Mouse (Mus musculus) left cerebral cortex, adult 2 months (tissue): Measurements from ENCODE around the gene Nsun3. TPM values are rescaled to one million over a fixed set of nuclear protein-coding genes. Genes with fewer than 3 reads are reported as not detected.
"Not testable (repeated sequence)": the region's sequence is repeated elsewhere in the genome, so short reads cannot be mapped to it uniquely, and the experiment has no call there.

Experiments
- DNase-seq, 2 experiments: peaks; one replicate each; pipeline ENCODE4 v3.0.0; 2021 to 2022; ENCODE audit warnings: low spot score in 2 of 2, mixed read lengths in 1 of 2; ENCODE audit errors: extremely low spot score in 1 of 2
- H3K27ac ChIP-seq: fragments of 200-600 bp; 2 replicates; pipeline ENCODE4 v1.8.1; 2022
- H3K4me3 ChIP-seq: fragments of 200-600 bp; 2 replicates; pipeline ENCODE4 v1.8.1; 2022
- CTCF ChIP-seq: fragments of 200-600 bp; IDR thresholded peaks from 2 replicates; pipeline ENCODE4 v1.8.1; 2022; ENCODE audit warnings: antibody characterized with exemption, mild to moderate bottlenecking, moderate library complexity
- intact Hi-C: fragments of 180-260 bp; cut with DNase I; formaldehyde crosslinking; loops from one replicate; pipeline ENCODE4 v1.15.1; 2025
- microRNA-seq, 2 experiments: library from miRNA; unstranded; fragments of <30 nt; microRNA quantifications; one replicate each; pipeline ENCODE4 v1.2.0; 2021
- total RNA-seq, 2 experiments: library from RNA; stranded (reverse); gene quantifications; 2 replicates each; pipeline ENCODE4 v1.2.3; 2021

Nsun3 gene
- total RNA-seq, 2 experiments from 2014 or later = 8.2 to 12.7 TPM

GRCm38 (mm10) chr16:62730291-62730690, 56.3 kb downstream of the Nsun3 start:
- DNase-seq = no peak
- intact Hi-C loops = no loop called here
- no peak for TF ChIP-seq CTCF
- H3K4me3 ChIP-seq = no peak overlapping the region
- H3K27ac ChIP-seq = no peak overlapping the region

- Histone ChIP-seq H3K27ac (no peak overlapping the region), H3K4me3 (no peak overlapping the region)
- intact Hi-C loops = no loop called here
- no peak for DNase-seq
- no peak for TF ChIP-seq CTCF
Observed at GRCm38 (mm10) chr16:62729846-62730245, 56.8 kb downstream of the Nsun3 start.

- H3K27ac ChIP-seq, intact Hi-C loops, H3K4me3 ChIP-seq, DNase-seq: not testable (repeated sequence)
Observed at GRCm38 (mm10) chr16:62718255-62718654, 68.4 kb downstream of the Nsun3 start.

GRCm38 (mm10) chr16:62690436-62690835, 96.2 kb downstream of the Nsun3 start:
- TF ChIP-seq CTCF = no peak
- intact Hi-C loops = no loop called here
- DNase-seq = no peak
- Histone ChIP-seq H3K4me3 (no peak overlapping the region), H3K27ac (no peak overlapping the region)

- DNase-seq = no peak
- TF ChIP-seq CTCF = no peak
- Histone ChIP-seq H3K27ac (no peak overlapping the region), H3K4me3 (no peak overlapping the region)
- intact Hi-C loops = no loop called here
Observed at GRCm38 (mm10) chr16:62686073-62686472, 100.5 kb downstream of the Nsun3 start.

- H3K27ac ChIP-seq = no peak overlapping the region
- intact Hi-C loops = no loop called here
- no peak for DNase-seq
- H3K4me3 ChIP-seq = no peak overlapping the region
- no peak for TF ChIP-seq CTCF
Observed at GRCm38 (mm10) chr16:62685494-62685893, 101.1 kb downstream of the Nsun3 start.

Small RNA genes lying within 50 kb of the gene (microRNA-seq; reads per million reads assigned to microRNA genes)
- gene Gm25986 = 0 reads per million in 2 experiments

Other genes starting within 250 kb of the Nsun3 start
- not detected for gene Stx19, start 27.9 kb upstream of the Nsun3 start, total RNA-seq
- 10 to 100 TPM in 1 of 2 experiments, 1 to 10 TPM in 1; 10.0 to 12.5 TPM for gene Arl13b, start 60.2 kb upstream of the Nsun3 start, total RNA-seq
- 1 to 10 TPM; 8.7 to 9.4 TPM for gene Pros1, start 67.5 kb upstream of the Nsun3 start, total RNA-seq